Mouse (Mus musculus) hindbrain, embryonic 14.5 days (tissue): ENCODE data around the gene Icos. TPM values are rescaled to one million over a fixed set of nuclear protein-coding genes. Genes with fewer than 3 reads are reported as not detected.

Experiments
- ATAC-seq: fragments of 200-750 bp; cut with Nextera tagmentation; 2 replicates; pipeline ENCODE4 v1.8.0; 2017; ENCODE audit warnings: moderate number of reproducible peaks, mild to moderate bottlenecking, moderate TSS enrichment, moderate library complexity; ENCODE audit not compliant: low FRiP score
- DNase-seq: peaks from one replicate; pipeline ENCODE4 v3.0.0-alpha.2; 2015; ENCODE audit warnings: low spot score
- H3K27ac ChIP-seq: fragments of 300-500 bp; sonication (generic); 2 replicates; pipeline ENCODE4 v1.5.1; 2014; ENCODE audit warnings: mild to moderate bottlenecking, moderate library complexity
- H3K27me3 ChIP-seq: fragments of 300-500 bp; sonication (generic); 2 replicates; pipeline ENCODE4 v1.6.1; 2014; ENCODE audit warnings: mild to moderate bottlenecking, low read length, mixed read lengths; ENCODE audit not compliant: control insufficient read depth, insufficient read depth
- H3K36me3 ChIP-seq: fragments of 300-500 bp; sonication (generic); replicated peaks from 2 replicates; pipeline ENCODE4 v1.6.1; 2014; ENCODE audit not compliant: control insufficient read depth, insufficient read depth
- H3K4me1 ChIP-seq: fragments of 300-500 bp; sonication (generic); replicated peaks from 2 replicates; pipeline ENCODE4 v1.6.1; 2014; ENCODE audit warnings: antibody characterized with exemption, low read length, mixed read lengths; ENCODE audit not compliant: control insufficient read depth, insufficient read depth
- H3K4me2 ChIP-seq: fragments of 300-500 bp; sonication (generic); replicated peaks from 2 replicates; pipeline ENCODE4 v1.6.1; 2014; ENCODE audit warnings: mild to moderate bottlenecking, moderate library complexity
- H3K4me3 ChIP-seq: fragments of 300-500 bp; sonication (generic); replicated peaks from 2 replicates; pipeline ENCODE4 v1.5.1; 2014; ENCODE audit warnings: mild to moderate bottlenecking, low read length
- H3K9ac ChIP-seq: fragments of 300-500 bp; sonication (generic); 2 replicates; pipeline ENCODE4 v1.6.1; 2014
- H3K9me3 ChIP-seq: fragments of 300-500 bp; sonication (generic); 2 replicates; pipeline ENCODE4 v1.6.1; 2016; ENCODE audit warnings: low read length; ENCODE audit not compliant: control insufficient read depth
- WGBS: fragments of 180-500 bp; shearing (Covaris S2); extraction: QIAGEN DNeasy Blood & Tissue Kit; methylation state at CpG from one replicate; pipeline ENCODE4 v1.1.7; 2014; 5-methylcytosine and 5-hydroxymethylcytosine counted together
- polyA plus RNA-seq: library from polyadenylated mRNA; unstranded; fragments of >200 nt; fragmentation: Nextera tagmentation; extraction: Ambion mirVana; gene quantifications from 2 replicates; pipeline ENCODE4 v1.2.1, GENCODE M21; 2014

Icos gene
- polyA plus RNA-seq, 1 experiment from 2014 or later, result 0.19 TPM

DNA sequence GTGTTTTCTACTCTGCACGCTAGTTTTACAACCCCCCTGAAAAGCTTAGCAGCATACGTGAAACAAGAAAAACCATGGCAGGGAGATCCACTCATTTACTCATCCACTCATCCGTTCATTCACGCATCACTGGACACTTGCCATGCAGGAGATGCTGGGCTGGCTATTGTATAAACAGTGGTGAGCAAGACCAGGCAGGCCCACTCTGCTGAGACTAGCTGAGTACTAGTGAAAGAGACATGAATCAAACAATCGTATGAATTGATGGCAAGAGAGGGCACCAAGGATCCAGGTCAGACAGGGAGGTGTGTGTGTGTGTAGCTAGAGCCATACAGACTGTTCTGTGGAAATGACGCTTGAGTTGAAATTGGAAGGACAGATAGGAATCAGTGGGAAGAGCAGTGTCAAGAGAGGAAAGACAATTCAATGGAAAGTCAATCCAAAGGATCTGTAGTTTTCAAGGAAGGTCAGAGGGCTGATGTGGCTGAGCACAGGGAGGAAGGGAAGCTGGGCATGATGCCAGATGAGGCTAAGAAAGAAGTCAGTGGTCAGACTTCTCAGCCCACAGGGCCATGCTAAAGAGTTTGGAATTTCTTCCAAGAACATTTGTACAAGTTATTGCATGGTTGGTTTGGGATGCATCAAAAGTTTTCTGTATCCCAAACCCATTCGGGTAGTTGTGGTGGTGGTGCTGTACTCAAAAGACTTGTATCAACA is 1.6 kb downstream of the Icos start:
- ATAC-seq, result no peak
- Histone ChIP-seq H3K4me1 (no peaks in the 10 kb centered on the region), H3K27ac (no peak overlapping the region), H3K9ac (no peak overlapping the region), H3K36me3 (no peaks in the 10 kb centered on the region), H3K4me2 (no peak overlapping the region), H3K27me3 (no peaks in the 10 kb centered on the region), H3K9me3 (no peaks in the 10 kb centered on the region), H3K4me3 (no peak overlapping the region)
- WGBS, result 46% methylated on average over 7 of the region's 7 CpGs
- no peak for DNase-seq

GRCm38 (mm10) chr1:60979843-60980235 is 2.1 kb downstream of the Icos start:
- no peak overlapping the region for H3K4me2 ChIP-seq
- H3K27me3 ChIP-seq, result no peaks in the 10 kb centered on the region
- H3K4me1 ChIP-seq, result no peaks in the 10 kb centered on the region
- H3K36me3 ChIP-seq, result no peaks in the 10 kb centered on the region
- H3K9ac ChIP-seq, result no peak overlapping the region
- DNase-seq (no peak), ATAC-seq (no peak)
- H3K9me3 ChIP-seq, result no peaks in the 10 kb centered on the region
- no peak overlapping the region for H3K4me3 ChIP-seq
- 89% methylated on average over 2 of the region's 2 CpGs for WGBS
- no peak overlapping the region for H3K27ac ChIP-seq

GRCm38 (mm10) chr1:60985075-60985474 is 7.3 kb downstream of the Icos start:
- DNase-seq (no peak), ATAC-seq (no peak)
- 0 out of 2 replicates have a peak overlapping the region, but pooled peaks have one; percentile 17 for H3K27ac ChIP-seq
- no peak overlapping the region for H3K9ac ChIP-seq
- no peak overlapping the region for H3K4me3 ChIP-seq
- no peaks in the 10 kb centered on the region for H3K27me3 ChIP-seq
- H3K4me2 ChIP-seq, result no peak overlapping the region
- no peaks in the 10 kb centered on the region for H3K4me1 ChIP-seq
- H3K9me3 ChIP-seq, result no peaks in the 10 kb centered on the region
- H3K36me3 ChIP-seq, result no peaks in the 10 kb centered on the region
- 56% methylated on average over 2 of the region's 2 CpGs for WGBS

GRCm38 (mm10) chr1:60986141-60986540 is 8.4 kb downstream of the Icos start:
- WGBS, result 88% methylated on average over 5 of the region's 5 CpGs
- H3K9me3 ChIP-seq, result no peaks in the 10 kb centered on the region
- no peak overlapping the region for H3K27ac ChIP-seq
- no peak for ATAC-seq
- no peaks in the 10 kb centered on the region for H3K4me1 ChIP-seq
- no peak overlapping the region for H3K4me2 ChIP-seq
- H3K9ac ChIP-seq, result no peak overlapping the region
- no peak for DNase-seq
- no peaks in the 10 kb centered on the region for H3K27me3 ChIP-seq
- H3K4me3 ChIP-seq, result no peak overlapping the region
- no peaks in the 10 kb centered on the region for H3K36me3 ChIP-seq

DNA sequence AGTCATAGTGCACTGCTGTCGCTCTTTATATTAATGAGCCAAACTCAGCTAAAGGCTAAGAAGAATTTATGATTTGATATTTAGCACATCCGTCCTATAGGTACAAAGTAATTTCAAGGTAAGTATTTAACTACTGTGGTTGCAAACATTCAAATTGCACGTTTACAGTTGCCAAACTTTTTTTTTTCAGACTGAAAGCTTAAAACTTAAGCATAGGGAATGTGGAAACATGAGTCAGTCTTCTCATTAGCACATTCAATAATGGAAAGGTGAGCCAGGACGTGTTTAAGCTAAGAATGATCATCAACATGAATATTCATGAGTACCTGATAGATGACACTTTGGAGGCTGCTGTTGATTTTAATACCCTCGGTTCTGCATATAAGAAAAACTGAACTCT is 11.4 kb downstream of the Icos start:
- Histone ChIP-seq H3K9me3 (no peaks in the 10 kb centered on the region), H3K27ac (no peak overlapping the region), H3K9ac (no peak overlapping the region), H3K4me3 (no peak overlapping the region), H3K4me2 (no peak overlapping the region), H3K4me1 (no peaks in the 10 kb centered on the region), H3K36me3 (no peaks in the 10 kb centered on the region), H3K27me3 (no peaks in the 10 kb centered on the region)
- ATAC-seq (no peak), DNase-seq (no peak)
- 79% methylated on average over 5 of the region's 5 CpGs for WGBS

GRCm38 (mm10) chr1:60990305-60990704 is 12.6 kb downstream of the Icos start:
- no peak overlapping the region for H3K27ac ChIP-seq
- H3K4me1 ChIP-seq, result no peaks in the 10 kb centered on the region
- WGBS, result 66% methylated on average over 8 of the region's 8 CpGs
- no peaks in the 10 kb centered on the region for H3K27me3 ChIP-seq
- H3K9me3 ChIP-seq, result no peaks in the 10 kb centered on the region
- no peak overlapping the region for H3K4me2 ChIP-seq
- no peaks in the 10 kb centered on the region for H3K36me3 ChIP-seq
- no peak overlapping the region for H3K4me3 ChIP-seq
- no peak for ATAC-seq
- H3K9ac ChIP-seq, result no peak overlapping the region
- no peak for DNase-seq

DNA sequence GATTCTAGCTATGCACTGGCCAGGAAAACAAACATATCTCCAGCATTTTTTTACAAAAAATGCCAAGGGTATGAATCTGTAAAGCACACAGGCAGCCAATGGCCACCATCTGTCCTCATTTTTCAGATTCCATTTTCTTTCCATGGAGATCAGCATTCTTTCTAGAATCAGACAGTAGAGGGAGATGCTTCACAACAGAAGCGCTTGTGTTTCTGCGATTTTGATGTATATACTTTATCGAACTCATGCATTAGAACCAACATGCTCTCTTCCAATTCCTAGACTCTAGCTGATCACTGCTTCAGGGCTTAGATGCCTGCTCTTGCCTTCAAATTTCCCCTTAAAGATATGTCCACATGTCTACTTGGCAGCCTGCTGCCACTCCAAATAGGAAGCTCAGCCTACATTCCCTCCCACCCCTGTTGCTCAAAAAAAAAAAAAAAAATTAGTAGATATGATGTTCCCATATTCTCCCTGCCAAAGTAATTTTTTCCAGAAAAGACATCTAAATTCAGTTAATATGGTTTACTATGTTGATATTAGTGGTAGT is 20.4 kb downstream of the Icos start:
- H3K36me3 ChIP-seq, result no peaks in the 10 kb centered on the region
- H3K4me1 ChIP-seq, result no peaks in the 10 kb centered on the region
- no peak overlapping the region for H3K4me2 ChIP-seq
- WGBS, result 79% methylated on average over 3 of the region's 3 CpGs
- H3K4me3 ChIP-seq, result no peak overlapping the region
- no peak for DNase-seq
- no peak for ATAC-seq
- no peak overlapping the region for H3K9ac ChIP-seq
- H3K27ac ChIP-seq, result no peak overlapping the region
- H3K27me3 ChIP-seq, result no peaks in the 10 kb centered on the region
- H3K9me3 ChIP-seq, result no peaks in the 10 kb centered on the region

GRCm38 (mm10) chr1:60998689-60999088 is 21.0 kb downstream of the Icos start:
- no peak overlapping the region for H3K9ac ChIP-seq
- ATAC-seq, result no peak
- no peaks in the 10 kb centered on the region for H3K27me3 ChIP-seq
- H3K9me3 ChIP-seq, result no peaks in the 10 kb centered on the region
- H3K4me1 ChIP-seq, result no peaks in the 10 kb centered on the region
- no peaks in the 10 kb centered on the region for H3K36me3 ChIP-seq
- no peak for DNase-seq
- H3K27ac ChIP-seq, result no peak overlapping the region
- no peak overlapping the region for H3K4me3 ChIP-seq
- H3K4me2 ChIP-seq, result no peak overlapping the region
- 53% methylated on average over 2 of the region's 2 CpGs for WGBS

- Histone ChIP-seq H3K27me3 (no peaks in the 10 kb centered on the region), H3K4me1 (no peaks in the 10 kb centered on the region), H3K27ac (no peak overlapping the region), H3K9me3 (no peaks in the 10 kb centered on the region), H3K9ac (no peak overlapping the region), H3K4me2 (no peak overlapping the region), H3K36me3 (no peaks in the 10 kb centered on the region), H3K4me3 (no peak overlapping the region)
- 90% methylated on average over 7 of the region's 7 CpGs for WGBS
- no peak for DNase-seq
- no peak for ATAC-seq
Observed at GRCm38 (mm10) chr1:61001786-61002354, 24.1 kb downstream of the Icos start.
